Mouse (Mus musculus): ENCODE results near the gene Ngrn.

The Ngrn gene

GRCm38 (mm10) chr7:80264606-80265005 lies 3.6 kb downstream of the Ngrn start:
- no peak for DNase-seq

GRCm38 (mm10) chr7:80267764-80268163 lies 6.7 kb downstream of the Ngrn start:
- DNase-seq: no peak

- peak; percentile 98 for DNase-seq
Observed at GRCm38 (mm10) chr7:80268897-80269750, 8.1 kb downstream of the Ngrn start, which contains the start of gene Vps33b. Vps33b (plus strand) TSS chr7:80269649.

GRCm38 (mm10) chr7:80269751-80270255 lies 8.8 kb downstream of the Ngrn start:
- no peak for DNase-seq

GRCm38 (mm10) chr7:80273456-80273855 lies 12.4 kb downstream of the Ngrn start:
- DNase-seq: no peak

- DNase-seq: no peak
Observed at GRCm38 (mm10) chr7:80276374-80276773, 15.4 kb downstream of the Ngrn start.

- no peak for DNase-seq
Observed at GRCm38 (mm10) chr7:80280032-80280431, 19.0 kb downstream of the Ngrn start.

GRCm38 (mm10) chr7:80280998-80281397 lies 20.0 kb downstream of the Ngrn start:
- DNase-seq: no peak

- no peak for DNase-seq
Observed at GRCm38 (mm10) chr7:80281646-80282045, 20.6 kb downstream of the Ngrn start.

- DNase-seq: no peak
Observed at GRCm38 (mm10) chr7:80283226-80283918, 22.4 kb downstream of the Ngrn start.

GRCm38 (mm10) chr7:80284391-80284790 lies 23.4 kb downstream of the Ngrn start:
- no peak for DNase-seq

- DNase-seq: no peak
Observed at GRCm38 (mm10) chr7:80285725-80286124, 24.7 kb downstream of the Ngrn start.

- DNase-seq: no peak
Observed at GRCm38 (mm10) chr7:80287736-80288135, 26.7 kb downstream of the Ngrn start.

- DNase-seq: peak; percentile 98
Observed at GRCm38 (mm10) chr7:80294062-80294763, 33.2 kb downstream of the Ngrn start, which contains the start of gene Prc1. Prc1 (plus strand) TSS chr7:80294450.

- no peak for DNase-seq
Observed at GRCm38 (mm10) chr7:80294764-80295648, 34.0 kb downstream of the Ngrn start.

- no peak for DNase-seq
Observed at GRCm38 (mm10) chr7:80296462-80296861, 35.4 kb downstream of the Ngrn start.

- no peak for DNase-seq
Observed at GRCm38 (mm10) chr7:80297041-80297440, 36.0 kb downstream of the Ngrn start.

- DNase-seq: no peak
Observed at GRCm38 (mm10) chr7:80298754-80299153, 37.7 kb downstream of the Ngrn start.

- no peak for DNase-seq
Observed at GRCm38 (mm10) chr7:80299568-80299967, 38.6 kb downstream of the Ngrn start.

- DNase-seq: no peak
Observed at GRCm38 (mm10) chr7:80301522-80301921, 40.5 kb downstream of the Ngrn start.

GRCm38 (mm10) chr7:80307766-80308165 lies 46.8 kb downstream of the Ngrn start:
- DNase-seq: no peak

GRCm38 (mm10) chr7:80310771-80311170 lies 49.8 kb downstream of the Ngrn start:
- DNase-seq: no peak

Data from right cerebral cortex, postnatal 4 days (tissue).